Comparison of ENCODE assay signal across 17 mouse cellular contexts in genomic region chr1:171447692-171448091, GRCm38 (mm10). TPM values are rescaled to one million over a fixed set of nuclear protein-coding genes. Genes with fewer than 3 reads are reported as not detected.
DNase-seq lines count a peak whose midpoint lies in the region; ATAC-seq and TF ChIP-seq lines count a peak whose summit lies in the region.
"Had no signal": no experiment of that assay in that cellular context is flagged by ENCODE, and none has a peak within 500 bp of the region (broad histone marks: within the 10 kb centered on the region; RNA-seq: fewer than 3 reads in every experiment).

No protein-coding gene starts in this region.

- TF ChIP-seq CTCF in kidney, postnatal 0 days (IDR thresholded peaks at IDR 0.05; ENCODE audit: low read depth), result no peak

- no peak for ATAC-seq in heart, embryonic 15.5 days (replicated peaks; ENCODE audit: insufficient number of reproducible peaks, insufficient read depth, low FRiP score, low read depth)
- ATAC-seq in kidney, postnatal 0 days (replicated peaks; ENCODE audit: low FRiP score, low read depth), result no peak
- ATAC-seq in granulocyte monocyte progenitor cell, adult 5-6 weeks (replicated peaks; ENCODE audit: poor library complexity, severe bottlenecking), result 0 out of 2 replicates have a peak, but pooled peaks have one; percentile 26
- ATAC-seq: CD4-positive, CD25-positive, alpha-beta regulatory T cell, adult 4 months had no signal

- WGBS in heart, embryonic 15.5 days, result 17% methylated on average over 10 of the region's 10 CpGs
- WGBS in kidney, postnatal 0 days, result 14% methylated on average over 10 of the region's 10 CpGs

- peak overlapping the region; percentile 36 for H3K4me2 ChIP-seq in heart, embryonic 15.5 days
- peak overlapping the region; percentile 41 for H3K4me2 ChIP-seq in kidney, postnatal 0 days (ENCODE audit: low read length)
- H3K4me2 ChIP-seq: embryonic facial prominence, embryonic 15.5 days; limb, embryonic 13.5 days had no signal

- DNase-seq in heart, adult 8-10 months (ENCODE audit: low spot score), result no peak
- peak; percentile 50 for DNase-seq in kidney, postnatal 0 days (ENCODE audit: low spot score)
- DNase-seq in kidney, postnatal 36 days, result no peak
- DNase-seq in spleen, adult 12 weeks (ENCODE audit: low spot score), result no peak
- DNase-seq in gastrocnemius, adult 8-10 months (ENCODE audit: low spot score in 2 of 2), result no peak
- DNase-seq: adrenal gland, postnatal 10 days; cerebellum, adult 2 months; lung, postnatal 14 days; midbrain, embryonic 14.5 days; thymus, postnatal 4 days had no signal

- H3K4me3 ChIP-seq in heart, embryonic 15.5 days, result no peak overlapping the region
- no peak overlapping the region for H3K4me3 ChIP-seq in kidney, postnatal 0 days (replicated peaks; ENCODE audit: low read depth, low read length)
- no peak overlapping the region; the same call in 1 of the 2 replicates for H3K4me3 ChIP-seq in brown adipose tissue, adult 24 weeks (ENCODE audit: insufficient read depth, low read depth, low read length)
- H3K4me3 ChIP-seq: embryonic facial prominence, embryonic 15.5 days; hindbrain, embryonic 10.5 days; limb, embryonic 13.5 days had no signal

- no peak overlapping the region for H3K9ac ChIP-seq in heart, embryonic 15.5 days
- H3K9ac ChIP-seq in kidney, postnatal 0 days (ENCODE audit: low read depth, low read length), result no peak overlapping the region
- H3K9ac ChIP-seq: embryonic facial prominence, embryonic 15.5 days; limb, embryonic 13.5 days had no signal

- no peaks in the 10 kb centered on the region for H3K27me3 ChIP-seq in heart, embryonic 15.5 days
- no peaks in the 10 kb centered on the region for H3K27me3 ChIP-seq in kidney, postnatal 0 days (ENCODE audit: insufficient read depth, low read length)
- H3K27me3 ChIP-seq: embryonic facial prominence, embryonic 15.5 days; limb, embryonic 13.5 days had no signal

- H3K9me3 ChIP-seq in heart, embryonic 15.5 days (replicated peaks), result no peaks in the 10 kb centered on the region
- no peaks in the 10 kb centered on the region for H3K9me3 ChIP-seq in kidney, postnatal 0 days (replicated peaks; ENCODE audit: low read length)
- H3K9me3 ChIP-seq: embryonic facial prominence, embryonic 15.5 days had no signal

- peaks cover 19% of the 10 kb centered on the region for H3K4me1 ChIP-seq in heart, embryonic 15.5 days (replicated peaks)
- 0 out of 2 replicates have a peak, but pooled peaks cover 11% of the 10 kb centered on the region for H3K4me1 ChIP-seq in kidney, postnatal 0 days (replicated peaks; ENCODE audit: insufficient read depth, low read length)
- H3K4me1 ChIP-seq in brown adipose tissue, adult 24 weeks (ENCODE audit: control insufficient read depth, insufficient read depth, insufficient read length, low read length), result peaks cover 23% of the 10 kb centered on the region
- H3K4me1 ChIP-seq: embryonic facial prominence, embryonic 15.5 days; hindbrain, embryonic 10.5 days had no signal

- no peaks in the 10 kb centered on the region for H3K36me3 ChIP-seq in heart, embryonic 15.5 days
- no peaks in the 10 kb centered on the region; the same call in 1 of the 2 replicates for H3K36me3 ChIP-seq in kidney, postnatal 0 days (ENCODE audit: insufficient read depth, low read length)
- H3K36me3 ChIP-seq: embryonic facial prominence, embryonic 15.5 days; hindbrain, embryonic 10.5 days; limb, embryonic 13.5 days had no signal

- H3K27ac ChIP-seq in heart, embryonic 15.5 days, result peak overlapping the region; percentile 61
- peak overlapping the region; percentile 27; the same call in 1 of the 2 replicates for H3K27ac ChIP-seq in kidney, postnatal 0 days
- H3K27ac ChIP-seq in brown adipose tissue, adult 24 weeks (replicated peaks; ENCODE audit: low read depth, low read length), result peak overlapping the region; percentile 35
- H3K27ac ChIP-seq: embryonic facial prominence, embryonic 15.5 days; hindbrain, embryonic 10.5 days; limb, embryonic 13.5 days had no signal

RNA-seq across cellular contexts. Expression of gene F11r, which starts 10.4 kb away (rescaled TPM):
- 63.5 and 66.2 TPM in 2 replicates for polyA plus RNA-seq in heart, embryonic 15.5 days (2015; fragmentation: Nextera tagmentation; extraction: Ambion mirVana)
- total RNA-seq in heart, adult 8-10 months (2022), result 10 to 100 TPM; 34.5 to 36.2 (median 35.6) TPM
- polyA plus RNA-seq in kidney, postnatal 0 days (2015; fragmentation: Nextera tagmentation; extraction: Ambion mirVana), result 93.0 and 114 TPM in 2 replicates
- polyA plus RNA-seq in brown adipose tissue, adult 24 weeks (2012; ENCODE audit: insufficient read depth, insufficient read length, missing spikeins), result 42.9 and 45.1 TPM in 2 replicates
- total RNA-seq in granulocyte monocyte progenitor cell, adult 5-6 weeks (2014; fragmentation: Nextera tagmentation), result not detected in 2 replicates
- 5.8 TPM in 1 of 2 replicates, not detected in the other for total RNA-seq in granulocyte monocyte progenitor cell, adult 5-6 weeks (2017)
- 1 to 10 TPM; 3.6 to 5.9 (median 4.2) TPM for total RNA-seq in gastrocnemius, adult 8-10 months (2022)

RNA-seq across cellular contexts. Expression of gene Tstd1, which starts 29.0 kb away (rescaled TPM):
- polyA plus RNA-seq in heart, embryonic 15.5 days (2015; fragmentation: Nextera tagmentation; extraction: Ambion mirVana), result 2.7 and 3.1 TPM in 2 replicates
- total RNA-seq in heart, adult 8-10 months (2022), result 1 to 10 TPM in 3 of 4 experiments, under 1 TPM in 1; 0.75 to 2.0 (median 1.3) TPM
- 3.6 and 4.8 TPM in 2 replicates for polyA plus RNA-seq in kidney, postnatal 0 days (2015; fragmentation: Nextera tagmentation; extraction: Ambion mirVana)
- polyA plus RNA-seq in brown adipose tissue, adult 24 weeks (2012; ENCODE audit: insufficient read depth, insufficient read length, missing spikeins), result not detected in 2 replicates
- 10.1 and 14.9 TPM in 2 replicates for total RNA-seq in granulocyte monocyte progenitor cell, adult 5-6 weeks (2014; fragmentation: Nextera tagmentation)
- total RNA-seq in granulocyte monocyte progenitor cell, adult 5-6 weeks (2017), result 3.7 TPM in 1 of 2 replicates, not detected in the other
- under 1 TPM in 2 of 4 experiments, not detected in 2; 0.51 to 0.58 TPM for total RNA-seq in gastrocnemius, adult 8-10 months (2022)

RNA-seq across cellular contexts. Expression of gene Usf1, which starts 36.6 kb away (rescaled TPM):
- 48.7 and 57.5 TPM in 2 replicates for polyA plus RNA-seq in heart, embryonic 15.5 days (2015; fragmentation: Nextera tagmentation; extraction: Ambion mirVana)
- total RNA-seq in heart, adult 8-10 months (2022), result 10 to 100 TPM; 43.0 to 48.4 (median 45.2) TPM
- 64.0 and 73.0 TPM in 2 replicates for polyA plus RNA-seq in kidney, postnatal 0 days (2015; fragmentation: Nextera tagmentation; extraction: Ambion mirVana)
- 13.1 and 18.2 TPM in 2 replicates for polyA plus RNA-seq in brown adipose tissue, adult 24 weeks (2012; ENCODE audit: insufficient read depth, insufficient read length, missing spikeins)
- total RNA-seq in granulocyte monocyte progenitor cell, adult 5-6 weeks (2014; fragmentation: Nextera tagmentation), result 51.3 and 64.2 TPM in 2 replicates
- total RNA-seq in granulocyte monocyte progenitor cell, adult 5-6 weeks (2017), result 71.0 and 71.5 TPM in 2 replicates
- 10 to 100 TPM; 29.3 to 35.5 (median 33.0) TPM for total RNA-seq in gastrocnemius, adult 8-10 months (2022)

RNA-seq across cellular contexts. Expression of gene Alyref2, which starts 55.6 kb away (rescaled TPM):
- polyA plus RNA-seq in heart, embryonic 15.5 days (2015; fragmentation: Nextera tagmentation; extraction: Ambion mirVana), result 15.4 and 17.4 TPM in 2 replicates
- total RNA-seq in heart, adult 8-10 months (2022), result 1 to 10 TPM; 1.8 to 2.8 (median 2.1) TPM
- 14.8 and 14.9 TPM in 2 replicates for polyA plus RNA-seq in kidney, postnatal 0 days (2015; fragmentation: Nextera tagmentation; extraction: Ambion mirVana)
- 2.7 and 3.0 TPM in 2 replicates for polyA plus RNA-seq in brown adipose tissue, adult 24 weeks (2012; ENCODE audit: insufficient read depth, insufficient read length, missing spikeins)
- total RNA-seq in granulocyte monocyte progenitor cell, adult 5-6 weeks (2014; fragmentation: Nextera tagmentation), result 3.2 and 4.7 TPM in 2 replicates
- total RNA-seq in granulocyte monocyte progenitor cell, adult 5-6 weeks (2017), result 6.4 and 13.2 TPM in 2 replicates
- total RNA-seq in gastrocnemius, adult 8-10 months (2022), result 1 to 10 TPM in 3 of 4 experiments, under 1 TPM in 1; 0.90 to 1.3 (median 1.2) TPM

RNA-seq across cellular contexts. Expression of gene Arhgap30, which starts 58.9 kb away (rescaled TPM):
- polyA plus RNA-seq in heart, embryonic 15.5 days (2015; fragmentation: Nextera tagmentation; extraction: Ambion mirVana), result 1.00 and 5.3 TPM in 2 replicates
- 1 to 10 TPM; 1.7 to 3.0 (median 2.0) TPM for total RNA-seq in heart, adult 8-10 months (2022)
- polyA plus RNA-seq in kidney, postnatal 0 days (2015; fragmentation: Nextera tagmentation; extraction: Ambion mirVana), result 0.83 and 0.99 TPM in 2 replicates
- polyA plus RNA-seq in brown adipose tissue, adult 24 weeks (2012; ENCODE audit: insufficient read depth, insufficient read length, missing spikeins), result 2.1 and 3.0 TPM in 2 replicates
- 47.2 and 53.5 TPM in 2 replicates for total RNA-seq in granulocyte monocyte progenitor cell, adult 5-6 weeks (2014; fragmentation: Nextera tagmentation)
- total RNA-seq in granulocyte monocyte progenitor cell, adult 5-6 weeks (2017), result 63.0 and 67.1 TPM in 2 replicates
- total RNA-seq in gastrocnemius, adult 8-10 months (2022), result under 1 TPM; 0.34 to 0.63 (median 0.44) TPM

Comparison
In these comparisons a context has a peak if more than half of its experiments do, and no peak if none do; other contexts are left out.
1. RNA of gene F11r, which starts 10.4 kb away (total RNA-seq): 34.5 to 36.2 TPM in heart, adult 8-10 months; 3.6 to 5.9 TPM in gastrocnemius, adult 8-10 months and 5.8 TPM in granulocyte monocyte progenitor cell, adult 5-6 weeks; every median in the first group is over 4 times any median in the second.
2. Peak in every context shown above with its lines, with median percentiles within 50 percentile points of each other: H3K27ac ChIP-seq.